Mouse (Mus musculus) heart, postnatal 4 days (tissue): ENCODE results near the gene 4430402I18Rik. TPM values are rescaled to one million over a fixed set of nuclear protein-coding genes. Genes with fewer than 3 reads are reported as not detected.
"Not testable (repeated sequence)": the region's sequence is repeated elsewhere in the genome, so short reads cannot be mapped to it uniquely, and the experiment has no call there.

Experiments
- DNase-seq: peaks from one replicate; pipeline ENCODE4 v3.0.0; 2021
- total RNA-seq, 2 experiments: library from RNA; stranded (reverse); gene quantifications; 2 replicates each; pipeline ENCODE4 v1.2.3; 2021

The 4430402I18Rik gene
- total RNA-seq = 10 to 100 TPM; 16.1 to 19.5 TPM

- no peak for DNase-seq
These were observed at the start of gene 4430402I18Rik for GRCm38 (mm10) chr19:28967652-28968051. Gene 4430402I18Rik, minus strand, starts transcription at chr19:28967800.

GRCm38 (mm10) chr19:29016786-29017185 is 49.2 kb upstream of the 4430402I18Rik start:
- no peak for DNase-seq

GRCm38 (mm10) chr19:29016204-29016765 is 48.7 kb upstream of the 4430402I18Rik start:
- no peak for DNase-seq

- no peak for DNase-seq
These were observed 48.0 kb upstream of the 4430402I18Rik start for GRCm38 (mm10) chr19:29015410-29016203.

GRCm38 (mm10) chr19:29014466-29015055 is 47.0 kb upstream of the 4430402I18Rik start:
- no peak for DNase-seq

GRCm38 (mm10) chr19:29011355-29011990 is 43.9 kb upstream of the 4430402I18Rik start:
- no peak for DNase-seq

- DNase-seq = no peak
These were observed 41.4 kb upstream of the 4430402I18Rik start for GRCm38 (mm10) chr19:29009046-29009445.

GRCm38 (mm10) chr19:29008069-29008706 is 40.6 kb upstream of the 4430402I18Rik start:
- no peak for DNase-seq

- DNase-seq = not testable (repeated sequence)
These were observed 32.7 kb upstream of the 4430402I18Rik start for GRCm38 (mm10) chr19:29000321-29000720.

- no peak for DNase-seq
These were observed 30.5 kb upstream of the 4430402I18Rik start for GRCm38 (mm10) chr19:28997976-28998630.

- DNase-seq = no peak
These were observed 27.8 kb upstream of the 4430402I18Rik start for GRCm38 (mm10) chr19:28995366-28995765.

- DNase-seq = peak; percentile 52
These were observed 27.3 kb upstream of the 4430402I18Rik start for GRCm38 (mm10) chr19:28994870-28995269.

GRCm38 (mm10) chr19:28991391-28991790 is 23.8 kb upstream of the 4430402I18Rik start:
- no peak for DNase-seq

- DNase-seq = no peak
These were observed 23.1 kb upstream of the 4430402I18Rik start for GRCm38 (mm10) chr19:28990590-28991221.

GRCm38 (mm10) chr19:28990194-28990589 is 22.6 kb upstream of the 4430402I18Rik start, which contains the start of gene Cdc37l1:
Gene Cdc37l1, plus strand, starts transcription at chr19:28990352.
- peak; percentile 99 for DNase-seq

- DNase-seq = no peak
These were observed 21.9 kb upstream of the 4430402I18Rik start for GRCm38 (mm10) chr19:28989515-28989914.

- no peak for DNase-seq
These were observed 15.0 kb upstream of the 4430402I18Rik start for GRCm38 (mm10) chr19:28982617-28983016.

GRCm38 (mm10) chr19:28974862-28975611 is 7.4 kb upstream of the 4430402I18Rik start:
- DNase-seq = peak; percentile 84

GRCm38 (mm10) chr19:28970251-28970650 is 2.7 kb upstream of the 4430402I18Rik start:
- DNase-seq = no peak

- DNase-seq = no peak
These were observed 1.6 kb upstream of the 4430402I18Rik start for GRCm38 (mm10) chr19:28969231-28969630.

- no peak for DNase-seq
These were observed 578 bp upstream of the 4430402I18Rik start for GRCm38 (mm10) chr19:28968178-28968577.
